Mouse (Mus musculus) E14TG2a.4 (cell line): ENCODE data around the gene Dnah2.

Experiments used
- H3K27me3 ChIP-seq: 2 replicates; pipeline ENCODE4 v1.6.1; 2014; ENCODE audit warnings: low read length, control low read depth; ENCODE audit not compliant: insufficient read depth
- H3K36me3 ChIP-seq: 2 replicates; pipeline ENCODE4 v1.6.1; 2014; ENCODE audit warnings: low read length, control low read depth; ENCODE audit not compliant: insufficient read depth
- H3K4me1 ChIP-seq: replicated peaks from 2 replicates; pipeline ENCODE4 v1.6.1; 2014; ENCODE audit warnings: low read depth, low read length, control low read depth
- H3K4me3 ChIP-seq: replicated peaks from 2 replicates; pipeline ENCODE4 v1.5.1; 2014; ENCODE audit warnings: mild to moderate bottlenecking, low read length
- H3K9me3 ChIP-seq: 2 replicates; pipeline ENCODE4 v1.6.1; 2014; ENCODE audit warnings: low read length, control low read depth
- CTCF ChIP-seq: conservative IDR thresholded peaks from 2 replicates; pipeline ENCODE4 v1.5.1; 2014; ENCODE audit warnings: low read length
- NANOG ChIP-seq: IDR thresholded peaks from 2 replicates; pipeline ENCODE4 v1.6.1; 2014; ENCODE audit warnings: borderline replicate concordance, low read length, mixed read lengths
- POU5F1 ChIP-seq: IDR thresholded peaks from 2 replicates; pipeline ENCODE4 v1.6.1; 2014; ENCODE audit warnings: low read length, borderline replicate concordance

The Dnah2 gene

DNA sequence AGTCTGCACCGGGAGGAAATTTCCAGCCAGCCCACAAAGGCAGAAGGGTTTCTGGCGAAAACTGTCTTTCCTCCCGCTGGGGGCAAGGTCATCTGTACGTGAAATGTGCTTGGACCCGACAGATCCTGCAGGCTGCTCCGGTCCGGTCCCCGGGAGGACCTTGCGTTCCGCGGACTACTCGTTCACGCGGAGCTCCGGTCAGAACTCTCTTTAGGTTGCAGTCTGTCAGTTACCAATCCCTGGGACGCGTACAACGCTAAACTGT is 138.9 kb downstream of the Dnah2 start:
- Histone ChIP-seq H3K27me3 (peaks cover 8% of the 10 kb centered on the region), H3K9me3 (no peaks in the 10 kb centered on the region), H3K4me3 (peak overlapping the region; percentile 88), H3K36me3 (peaks cover 42% of the 10 kb centered on the region), H3K4me1 (peaks cover 80% of the 10 kb centered on the region)
- no peak for TF ChIP-seq NANOG
- TF ChIP-seq CTCF: no peak
- no peak for TF ChIP-seq POU5F1

DNA sequence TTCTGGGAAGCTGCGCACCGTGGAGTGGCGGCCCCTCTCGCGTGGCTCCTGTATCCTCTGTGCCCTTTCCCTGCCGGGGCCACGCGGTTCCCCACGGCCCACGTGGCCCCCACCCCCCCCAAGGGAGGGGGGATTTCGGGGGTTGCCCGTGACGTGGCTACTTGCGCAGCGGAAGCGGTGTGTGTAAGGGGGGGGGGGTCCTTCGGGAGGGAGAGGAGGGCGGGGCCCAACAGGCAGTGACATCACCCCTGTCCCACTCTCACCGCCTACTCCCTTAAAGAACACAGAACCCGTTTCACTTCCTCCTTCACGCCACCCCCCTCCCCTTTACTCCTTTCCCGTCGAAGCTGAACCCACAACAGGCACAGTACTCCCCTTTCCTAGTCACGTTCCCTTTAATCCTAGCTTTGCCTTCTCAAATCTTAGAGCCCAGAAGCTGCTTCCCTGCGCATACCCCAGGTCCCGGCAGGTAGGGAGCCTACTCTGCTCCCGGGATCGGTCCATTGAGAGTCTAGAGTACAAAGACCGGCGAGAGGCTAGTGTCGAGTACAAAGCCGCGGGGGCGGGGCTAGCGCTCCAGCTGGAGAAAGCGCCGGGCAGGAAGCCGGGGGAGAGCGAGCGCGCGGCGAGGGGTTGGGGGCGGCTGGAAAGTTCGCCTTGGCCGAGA is 139.4 kb downstream of the Dnah2 start:
- Histone ChIP-seq H3K27me3 (peaks cover 10% of the 10 kb centered on the region), H3K9me3 (no peaks in the 10 kb centered on the region), H3K4me3 (peak overlapping the region; percentile 88), H3K4me1 (peaks cover 80% of the 10 kb centered on the region), H3K36me3 (peaks cover 47% of the 10 kb centered on the region)
- TF ChIP-seq CTCF (no peak), NANOG (no peak), POU5F1 (no peak)

DNA sequence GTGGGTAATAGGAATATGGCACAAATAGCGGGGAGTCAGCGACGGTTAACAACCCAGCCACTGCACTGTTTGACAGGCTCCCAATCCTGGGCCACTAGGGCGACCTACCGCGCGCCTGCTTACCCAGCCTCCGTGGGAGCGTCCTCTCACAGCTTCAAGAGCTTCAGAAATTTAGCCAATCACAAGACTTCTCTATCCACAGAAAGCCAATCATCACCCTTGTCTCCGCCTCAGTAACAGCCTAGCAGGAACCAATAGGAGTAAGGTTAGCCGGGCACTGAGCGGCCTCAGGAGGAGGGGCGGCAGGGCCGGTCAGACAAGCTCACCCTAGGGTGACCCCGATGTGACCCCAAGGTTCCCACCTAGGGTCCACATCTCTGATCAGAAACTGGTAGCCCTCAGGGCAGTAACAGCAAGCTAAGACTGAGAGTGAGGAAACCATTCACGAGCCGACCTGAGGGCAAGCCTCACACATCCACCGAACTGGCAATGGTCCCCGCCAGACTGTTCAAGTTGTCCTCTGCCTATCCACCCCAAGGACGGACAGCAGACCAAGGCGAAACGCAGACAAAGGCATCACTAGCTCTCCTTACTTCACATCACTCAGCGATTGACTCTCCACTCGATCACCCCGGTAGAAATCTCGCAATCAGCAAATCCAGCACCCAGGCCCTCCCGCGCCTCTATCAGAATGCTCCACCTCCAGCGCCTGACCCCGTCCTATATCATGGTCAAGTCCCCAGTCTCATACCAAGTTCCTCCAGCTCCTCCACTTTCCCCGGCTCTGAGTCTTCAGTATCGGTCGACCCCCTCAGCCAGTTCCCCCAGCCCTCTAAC is 140.2 kb downstream of the Dnah2 start:
- H3K4me3 ChIP-seq: peak overlapping the region; percentile 88
- no peak for TF ChIP-seq NANOG
- TF ChIP-seq POU5F1: no peak
- no peak for TF ChIP-seq CTCF
- H3K9me3 ChIP-seq: no peaks in the 10 kb centered on the region
- H3K27me3 ChIP-seq: peaks cover 17% of the 10 kb centered on the region
- peaks cover 53% of the 10 kb centered on the region for H3K36me3 ChIP-seq
- H3K4me1 ChIP-seq: peaks cover 80% of the 10 kb centered on the region

DNA sequence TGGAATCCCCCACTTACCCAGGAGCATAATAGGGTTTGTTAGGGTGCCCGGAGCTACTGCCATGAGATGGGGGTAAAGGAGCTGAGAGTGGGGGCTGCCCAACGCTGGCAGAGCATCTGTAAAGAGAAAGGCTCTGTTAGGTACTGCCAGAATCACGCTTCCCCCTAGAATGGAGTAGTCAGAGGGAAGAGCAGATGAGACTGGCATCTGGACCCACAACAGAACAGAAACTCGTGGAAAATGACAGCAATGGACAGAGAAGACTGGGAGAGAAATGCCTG is 141.2 kb downstream of the Dnah2 start:
- Histone ChIP-seq H3K4me1 (peaks cover 75% of the 10 kb centered on the region), H3K27me3 (peaks cover 23% of the 10 kb centered on the region), H3K4me3 (peak overlapping the region; percentile 88), H3K36me3 (peaks cover 60% of the 10 kb centered on the region), H3K9me3 (no peaks in the 10 kb centered on the region)
- TF ChIP-seq CTCF: no peak
- TF ChIP-seq NANOG: no peak
- TF ChIP-seq POU5F1: no peak

DNA sequence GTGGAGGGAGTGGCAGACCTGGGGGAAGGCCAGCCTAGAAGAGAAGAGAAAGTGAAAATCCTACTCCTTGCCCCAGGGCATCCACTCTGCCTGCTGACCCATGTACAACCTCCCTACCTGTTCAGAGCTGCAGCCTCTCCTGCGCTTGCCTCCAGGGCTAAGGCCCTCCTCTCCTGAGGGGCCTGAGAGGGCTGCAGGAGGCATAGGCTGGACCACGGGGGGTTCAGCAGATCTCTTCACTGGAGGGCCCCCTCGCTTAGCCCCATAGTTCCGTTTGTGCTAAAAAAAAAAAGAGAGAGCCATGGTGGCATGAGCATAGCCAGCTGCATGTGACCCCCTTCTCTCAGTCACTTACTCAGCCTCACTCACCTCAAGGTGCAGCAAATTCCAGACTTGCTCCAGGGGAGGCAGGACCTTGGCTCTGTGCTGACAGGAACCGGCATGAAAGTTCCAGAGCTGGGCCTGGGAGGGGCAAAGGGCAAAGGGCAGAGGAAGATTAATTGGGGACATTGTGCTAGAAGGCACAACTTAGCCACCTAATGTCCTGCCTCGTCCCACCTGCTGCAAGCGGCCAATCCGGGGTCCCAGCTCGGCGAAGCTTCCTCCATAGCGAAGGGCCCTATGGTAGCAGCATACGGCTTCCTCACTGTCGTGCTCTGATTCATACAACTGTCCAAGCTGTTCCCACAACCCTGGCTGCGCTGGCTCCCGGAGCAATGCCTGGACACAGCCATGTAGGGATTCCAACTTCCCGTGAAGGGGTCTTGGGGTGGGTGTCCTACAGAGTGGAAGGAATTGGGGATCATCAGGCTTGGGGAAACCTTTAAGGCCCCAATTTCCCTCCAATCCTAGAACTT is 141.8 kb downstream of the Dnah2 start:
- Histone ChIP-seq H3K4me1 (peaks cover 72% of the 10 kb centered on the region), H3K36me3 (peaks cover 59% of the 10 kb centered on the region), H3K9me3 (no peaks in the 10 kb centered on the region), H3K27me3 (peaks cover 23% of the 10 kb centered on the region), H3K4me3 (peak overlapping the region; percentile 88; the same call in 1 of the 2 replicates)
- TF ChIP-seq POU5F1 (no peak), CTCF (no peak), NANOG (no peak)

DNA sequence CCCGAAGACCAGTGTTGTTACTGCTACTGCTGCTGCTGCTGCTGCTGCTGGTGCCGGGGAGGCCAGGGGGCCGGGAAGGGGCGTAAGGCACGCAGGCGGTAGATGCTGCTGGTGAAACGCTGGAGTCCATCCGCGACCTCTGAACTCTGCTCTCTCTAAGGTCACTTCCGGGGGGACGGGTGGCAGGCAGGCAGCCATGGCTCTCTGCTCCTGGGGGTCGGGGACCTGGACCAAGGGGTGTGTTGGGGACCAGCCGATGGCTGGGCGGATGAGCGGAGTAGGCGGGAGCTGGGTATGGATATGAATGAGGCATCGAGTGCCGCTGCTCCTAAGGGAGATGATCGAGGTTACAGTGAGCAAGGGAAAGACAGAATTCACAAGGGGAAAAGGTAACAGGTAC is 142.6 kb downstream of the Dnah2 start:
- Histone ChIP-seq H3K9me3 (no peaks in the 10 kb centered on the region), H3K4me3 (peak overlapping the region; percentile 37), H3K36me3 (peaks cover 63% of the 10 kb centered on the region), H3K4me1 (peaks cover 76% of the 10 kb centered on the region), H3K27me3 (peaks cover 23% of the 10 kb centered on the region)
- no peak for TF ChIP-seq POU5F1
- TF ChIP-seq CTCF: no peak
- TF ChIP-seq NANOG: no peak

DNA sequence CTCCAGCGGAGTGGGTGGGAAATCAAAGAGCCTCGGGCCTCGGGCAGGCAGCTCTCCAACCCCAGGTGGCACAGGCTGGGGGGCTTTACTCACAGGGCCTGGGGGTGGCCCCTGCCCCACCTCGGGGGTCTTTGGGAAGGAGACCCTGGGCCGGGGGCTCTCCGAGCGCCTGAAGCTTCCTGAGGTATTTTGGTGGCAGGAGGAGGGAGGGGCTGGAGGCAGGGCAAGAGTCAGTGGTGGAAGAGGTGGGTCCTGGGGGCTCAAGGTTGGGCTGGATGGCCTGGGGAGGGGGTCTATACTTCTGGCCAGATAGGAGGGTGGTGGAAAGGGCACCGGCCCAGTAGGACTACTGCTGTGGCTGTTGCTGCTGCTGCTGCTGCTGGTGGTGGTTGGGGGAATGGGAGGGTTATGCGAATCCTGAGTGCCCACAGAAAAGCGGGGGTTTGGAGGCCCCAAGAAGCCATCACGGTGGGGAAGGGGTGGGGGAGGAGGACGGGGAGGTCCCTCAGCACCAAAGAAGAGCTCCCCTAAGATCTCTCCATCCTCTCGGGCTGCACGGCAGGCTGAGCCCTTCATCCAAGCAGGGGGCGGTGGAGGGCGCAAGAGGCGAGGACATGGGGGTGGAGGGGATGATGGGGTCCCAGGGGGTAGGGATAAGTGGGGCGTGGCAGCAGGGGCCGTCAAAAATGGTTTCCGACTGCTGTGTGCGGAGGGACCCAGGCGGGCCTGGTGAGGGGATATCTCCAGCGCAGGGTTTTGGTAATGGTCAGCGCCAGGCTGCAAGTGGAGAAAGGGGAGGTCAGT is 143.3 kb downstream of the Dnah2 start:
- TF ChIP-seq CTCF (no peak), POU5F1 (no peak), NANOG (no peak)
- Histone ChIP-seq H3K27me3 (peaks cover 24% of the 10 kb centered on the region), H3K9me3 (no peaks in the 10 kb centered on the region), H3K36me3 (peaks cover 68% of the 10 kb centered on the region), H3K4me1 (peaks cover 81% of the 10 kb centered on the region), H3K4me3 (peak overlapping the region; percentile 37)
